Mouse (Mus musculus): Measurements from ENCODE around the gene Otog.

DNA sequence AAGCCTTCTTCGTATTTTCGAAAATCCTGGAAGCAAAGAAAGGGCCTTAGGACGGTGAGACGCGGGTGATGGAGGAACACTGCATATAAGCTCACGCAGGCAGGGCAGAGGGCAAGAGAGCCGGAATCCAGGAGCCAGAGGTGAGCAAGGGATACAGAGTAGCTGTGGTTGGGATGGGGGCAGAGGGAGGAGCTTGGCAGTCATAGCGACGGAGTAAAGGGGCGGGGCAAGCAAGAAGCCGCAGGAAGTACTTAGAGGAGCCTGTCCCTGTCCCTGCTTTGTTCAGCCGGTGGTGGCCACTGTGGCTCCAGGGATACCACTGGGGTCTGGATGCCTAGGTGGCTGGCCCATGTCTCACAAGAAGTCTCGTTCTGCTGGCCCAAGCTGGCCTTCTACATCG is 39.1 kb upstream of the Otog start:
- TF ChIP-seq PAX5 (IDR thresholded peaks at IDR 0.05; ENCODE audit: low read length): no peak
- no peak for TF ChIP-seq MAFK (IDR thresholded peaks at IDR 0.05; ENCODE audit: insufficient replicate concordance, low read length)
- TF ChIP-seq CTCF (conservative IDR thresholded peaks at IDR 0.05 in 1 of 2, IDR thresholded peaks at IDR 0.05 in 1 of 2; ENCODE audit: low read depth in 2 of 2, low read length in 2 of 2): no peak
- TF ChIP-seq POLR2AphosphoS2 (IDR thresholded peaks at IDR 0.05; ENCODE audit: low read depth, low read length): no peak

All from CH12.LX (cell line).